Mouse (Mus musculus) midbrain, embryonic 11.5 days (tissue): ENCODE results near the gene Lztfl1. TPM values are rescaled to one million over a fixed set of nuclear protein-coding genes. Genes with fewer than 3 reads are reported as not detected.
"Not testable (repeated sequence)": the region's sequence is repeated elsewhere in the genome, so short reads cannot be mapped to it uniquely, and the experiment has no call there.

Source experiments
- ATAC-seq: fragments of 200-750 bp; cut with Nextera tagmentation; 2 replicates; pipeline ENCODE4 v1.8.0; 2017; ENCODE audit warnings: moderate TSS enrichment, moderate library complexity; ENCODE audit not compliant: low FRiP score
- DNase-seq: peaks from one replicate; pipeline ENCODE4 v3.0.0; 2015; ENCODE audit warnings: low spot score; ENCODE audit errors: missing footprints
- H3K27ac ChIP-seq: fragments of 300-500 bp; sonication (generic); 2 replicates; pipeline ENCODE4 v1.5.1; 2014; ENCODE audit warnings: low read depth, low read length
- H3K27me3 ChIP-seq: fragments of 300-500 bp; sonication (generic); 2 replicates; pipeline ENCODE4 v1.6.1; 2014; ENCODE audit warnings: mild to moderate bottlenecking, low read length, moderate library complexity, mixed read lengths; ENCODE audit not compliant: control insufficient read depth, insufficient read depth
- H3K36me3 ChIP-seq: fragments of 300-500 bp; sonication (generic); 2 replicates; pipeline ENCODE4 v1.6.1; 2014; ENCODE audit warnings: mild to moderate bottlenecking, low read length, moderate library complexity, mixed read lengths; ENCODE audit not compliant: control insufficient read depth, insufficient read depth
- H3K4me1 ChIP-seq: fragments of 300-500 bp; sonication (generic); 2 replicates; pipeline ENCODE4 v1.6.1; 2014; ENCODE audit warnings: low read length; ENCODE audit not compliant: control insufficient read depth, insufficient read depth
- H3K4me2 ChIP-seq: fragments of 300-500 bp; sonication (generic); 2 replicates; pipeline ENCODE4 v1.6.1; 2014; ENCODE audit warnings: mild to moderate bottlenecking, moderate library complexity
- H3K4me3 ChIP-seq: fragments of 300-500 bp; sonication (generic); 2 replicates; pipeline ENCODE4 v1.5.1; 2014; ENCODE audit warnings: low read depth, low read length
- H3K9ac ChIP-seq: fragments of 300-500 bp; sonication (generic); 2 replicates; pipeline ENCODE4 v1.6.1; 2014; ENCODE audit warnings: low read length
- H3K9me3 ChIP-seq: fragments of 300-500 bp; sonication (generic); 2 replicates; pipeline ENCODE4 v1.6.1; 2016; ENCODE audit warnings: low read length; ENCODE audit not compliant: control insufficient read depth
- WGBS: fragments of 180-500 bp; shearing (Covaris S2); extraction: QIAGEN DNeasy Blood & Tissue Kit; methylation state at CpG from one replicate; pipeline ENCODE4 v1.1.7; 2014; 5-methylcytosine and 5-hydroxymethylcytosine counted together
- polyA plus RNA-seq: library from polyadenylated mRNA; unstranded; fragments of >200 nt; fragmentation: Nextera tagmentation; extraction: Ambion mirVana; gene quantifications from 2 replicates; pipeline ENCODE4 v1.2.1, GENCODE M21; 2014

Gene Lztfl1
- polyA plus RNA-seq, 1 experiment from 2014 or later = 50.6 TPM

DNA sequence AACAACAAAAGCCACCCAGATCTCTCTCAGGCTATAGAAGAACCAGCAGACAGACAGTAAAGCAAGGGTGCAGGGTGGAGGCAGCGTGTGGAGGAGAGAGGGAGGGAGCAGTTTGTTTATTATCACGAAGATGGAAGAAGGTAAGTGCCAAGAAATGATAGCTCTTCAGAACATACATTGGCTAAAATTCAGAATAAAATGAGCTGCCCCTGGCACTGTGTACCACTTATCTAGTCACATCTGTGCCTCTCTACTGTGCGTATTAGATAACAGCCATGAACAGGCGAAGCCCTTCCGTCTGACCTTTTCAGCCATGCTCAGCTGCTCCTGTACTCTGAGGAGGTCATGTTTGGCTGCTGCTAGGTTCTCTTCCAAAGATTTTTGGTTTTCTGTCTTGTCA, 15.7 kb downstream of the Lztfl1 start:
- Histone ChIP-seq H3K36me3 (peaks cover 4% of the 10 kb centered on the region; the same call in 1 of the 2 replicates), H3K27ac (no peak overlapping the region), H3K4me3 (no peak overlapping the region), H3K4me2 (no peak overlapping the region), H3K4me1 (no peaks in the 10 kb centered on the region), H3K27me3 (no peaks in the 10 kb centered on the region), H3K9me3 (no peaks in the 10 kb centered on the region), H3K9ac (no peak overlapping the region)
- WGBS = 87% methylated on average over 5 of the region's 5 CpGs
- DNase-seq (no peak), ATAC-seq (no peak)

DNA sequence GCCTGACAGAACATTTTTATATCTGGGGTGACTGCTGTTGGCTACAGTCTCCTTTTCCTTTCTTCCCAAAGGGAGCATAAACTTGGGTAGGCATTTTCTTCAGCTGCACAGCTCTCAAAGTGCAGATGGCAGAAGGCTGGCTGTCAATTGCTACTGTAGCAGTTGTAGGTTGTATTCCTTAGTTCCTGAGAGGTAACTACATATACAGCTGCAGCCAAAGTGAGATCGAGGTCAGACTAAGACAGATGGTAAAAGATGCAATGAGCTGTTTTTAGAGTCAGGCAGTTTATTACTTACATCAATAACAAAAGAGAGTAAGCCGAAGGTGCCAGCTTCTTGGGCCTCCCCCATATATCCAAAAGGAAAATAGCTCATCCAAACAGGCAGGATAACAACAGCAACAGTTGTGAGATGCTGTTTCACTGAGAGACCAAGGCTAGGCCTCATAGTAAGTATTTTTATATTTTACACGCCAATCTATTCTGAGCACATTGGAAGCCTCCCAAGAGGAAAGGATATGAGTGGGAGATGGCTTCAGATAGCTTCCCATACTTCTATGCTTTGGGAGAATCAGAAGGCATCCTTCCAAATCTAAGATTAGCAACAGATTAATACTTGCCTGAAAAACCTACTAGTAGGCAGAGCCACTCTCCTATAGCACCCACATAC, 21.7 kb downstream of the Lztfl1 start:
- 90% methylated on average over 3 of the region's 3 CpGs for WGBS
- ATAC-seq (no peak), DNase-seq (no peak)
- Histone ChIP-seq H3K27ac (no peak overlapping the region), H3K27me3 (no peaks in the 10 kb centered on the region), H3K4me2 (no peak overlapping the region), H3K9ac (no peak overlapping the region), H3K4me3 (no peak overlapping the region), H3K4me1 (no peaks in the 10 kb centered on the region), H3K9me3 (no peaks in the 10 kb centered on the region), H3K36me3 (peaks cover 3% of the 10 kb centered on the region; the same call in 1 of the 2 replicates)

- H3K4me3 ChIP-seq = no peak overlapping the region
- H3K4me1 ChIP-seq = no peaks in the 10 kb centered on the region
- no peak overlapping the region for H3K4me2 ChIP-seq
- WGBS = 79% methylated on average over 1 of the region's 1 CpGs
- no peak for DNase-seq
- ATAC-seq = no peak
- no peak overlapping the region for H3K9ac ChIP-seq
- H3K9me3 ChIP-seq = no peaks in the 10 kb centered on the region
- peaks cover 3% of the 10 kb centered on the region; the same call in 1 of the 2 replicates for H3K36me3 ChIP-seq
- no peak overlapping the region for H3K27ac ChIP-seq
- H3K27me3 ChIP-seq = no peaks in the 10 kb centered on the region
These were observed 29.3 kb downstream of the Lztfl1 start for GRCm38 (mm10) chr9:123688227-123688626.

- H3K27ac ChIP-seq = no peak overlapping the region
- WGBS = 59% methylated on average over 5 of the region's 5 CpGs
- H3K4me3 ChIP-seq = no peak overlapping the region
- H3K4me1 ChIP-seq = no peaks in the 10 kb centered on the region
- ATAC-seq (no peak), DNase-seq (no peak)
- no peaks in the 10 kb centered on the region for H3K9me3 ChIP-seq
- no peak overlapping the region for H3K9ac ChIP-seq
- H3K36me3 ChIP-seq = no peaks in the 10 kb centered on the region
- no peaks in the 10 kb centered on the region for H3K27me3 ChIP-seq
- H3K4me2 ChIP-seq = no peak overlapping the region
These were observed 31.3 kb downstream of the Lztfl1 start for GRCm38 (mm10) chr9:123686206-123686605.

GRCm38 (mm10) chr9:123683704-123684103, 33.8 kb downstream of the Lztfl1 start:
- ATAC-seq = no peak
- peaks cover 1% of the 10 kb centered on the region for H3K4me1 ChIP-seq
- peaks cover 13% of the 10 kb centered on the region for H3K27me3 ChIP-seq
- no peak overlapping the region for H3K9ac ChIP-seq
- no peak overlapping the region for H3K4me2 ChIP-seq
- no peaks in the 10 kb centered on the region for H3K36me3 ChIP-seq
- no peaks in the 10 kb centered on the region for H3K9me3 ChIP-seq
- 72% methylated on average over 3 of the region's 3 CpGs for WGBS
- H3K4me3 ChIP-seq = no peak overlapping the region
- no peak overlapping the region for H3K27ac ChIP-seq
- DNase-seq = no peak

- H3K4me2 ChIP-seq = no peak overlapping the region; the same call in 1 of the 2 replicates
- WGBS = 31% methylated on average over 2 of the region's 2 CpGs
- DNase-seq (peak; percentile 86), ATAC-seq (no peak)
- no peaks in the 10 kb centered on the region for H3K9me3 ChIP-seq
- no peak overlapping the region for H3K27ac ChIP-seq
- peaks cover 31% of the 10 kb centered on the region for H3K27me3 ChIP-seq
- H3K36me3 ChIP-seq = no peaks in the 10 kb centered on the region
- H3K4me3 ChIP-seq = no peak overlapping the region
- H3K4me1 ChIP-seq = peaks cover 8% of the 10 kb centered on the region
- H3K9ac ChIP-seq = no peak overlapping the region
These were observed 38.3 kb downstream of the Lztfl1 start for GRCm38 (mm10) chr9:123679198-123679597.

GRCm38 (mm10) chr9:123678327-123679105, 39.0 kb downstream of the Lztfl1 start, which contains the start of the genes Ccr9 and Slc6a20a:
Ccr9 (plus strand) TSS chr9:123678439.
Slc6a20a (minus strand) TSS chr9:123678885.
- Histone ChIP-seq H3K9me3 (no peaks in the 10 kb centered on the region), H3K27ac (no peak within 1 kb of the TSS), H3K4me3 (peak within 1 kb of the TSS; percentile 38), H3K36me3 (no peaks in the 10 kb centered on the region), H3K4me2 (peak within 1 kb of the TSS; percentile 72), H3K27me3 (peaks cover 31% of the 10 kb centered on the region), H3K9ac (peak within 1 kb of the TSS; percentile 51), H3K4me1 (peaks cover 8% of the 10 kb centered on the region)
- under 1% methylated on average over 73 of the region's 73 CpGs for WGBS
- ATAC-seq (peak; percentile 73), DNase-seq (peak; percentile 94)

DNA sequence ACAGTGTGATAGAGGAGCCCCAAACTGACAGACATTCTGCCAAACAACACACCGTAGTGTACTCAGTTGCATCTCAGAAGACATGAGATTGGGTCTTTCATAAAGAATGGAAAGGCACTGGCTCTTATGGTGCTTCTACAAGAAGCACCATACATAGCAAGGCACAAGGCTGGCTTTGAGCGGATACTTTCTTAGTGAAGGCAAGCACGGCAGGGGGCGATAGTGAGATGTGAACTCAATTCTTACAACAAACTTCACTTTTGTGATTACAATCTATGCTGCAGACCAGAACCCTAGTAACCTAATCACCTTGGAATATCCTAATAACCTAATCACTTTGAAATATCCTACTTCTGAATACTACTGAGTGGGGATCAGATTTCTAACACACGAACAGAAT, 51.9 kb downstream of the Lztfl1 start:
- Histone ChIP-seq H3K9me3 (no peaks in the 10 kb centered on the region), H3K9ac (no peak overlapping the region), H3K4me1 (no peaks in the 10 kb centered on the region), H3K36me3 (no peaks in the 10 kb centered on the region), H3K27ac (no peak overlapping the region), H3K27me3 (no peaks in the 10 kb centered on the region), H3K4me2 (no peak overlapping the region), H3K4me3 (no peak overlapping the region)
- DNase-seq = no peak
- ATAC-seq = no peak
- 54% methylated on average over 5 of the region's 5 CpGs for WGBS

DNA sequence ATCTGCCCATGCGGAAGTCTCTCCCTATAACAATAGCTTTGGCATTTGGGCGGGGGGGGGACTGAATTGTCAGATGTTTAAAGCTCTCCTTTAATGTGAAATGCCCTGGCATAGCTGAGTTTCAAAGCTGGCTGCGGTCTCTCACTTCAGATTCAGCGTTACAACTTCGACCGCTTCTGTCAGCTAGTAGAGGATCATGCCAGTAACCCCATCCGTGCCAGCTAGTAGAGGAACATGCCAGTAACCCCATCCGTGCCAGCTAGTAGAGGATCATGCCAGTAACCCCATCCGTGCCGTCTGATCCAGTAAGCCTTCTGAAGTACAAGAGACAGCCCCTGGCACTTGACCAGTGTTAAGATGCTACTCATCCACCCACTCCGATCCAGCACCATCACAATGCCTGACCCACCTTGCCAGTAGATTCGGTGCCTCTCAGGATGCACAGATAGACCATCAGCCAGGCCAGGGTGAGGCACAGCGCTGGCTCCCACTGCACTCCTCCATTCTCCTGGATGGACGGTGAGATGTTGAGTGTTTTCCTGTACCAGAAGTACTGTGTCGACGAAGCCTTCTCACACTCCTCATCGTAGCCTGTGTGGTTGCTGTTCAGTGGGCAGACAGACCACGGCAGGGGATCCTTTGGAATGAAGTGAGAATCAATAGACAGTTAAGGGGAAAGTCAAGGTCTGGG, 57.4 kb downstream of the Lztfl1 start:
- H3K4me3 ChIP-seq, DNase-seq, ATAC-seq, H3K4me2 ChIP-seq, H3K4me1 ChIP-seq, H3K27me3 ChIP-seq, H3K27ac ChIP-seq, H3K36me3 ChIP-seq, H3K9ac ChIP-seq, H3K9me3 ChIP-seq: not testable (repeated sequence)
- 87% methylated on average over 16 of the region's 18 CpGs for WGBS
